Mouse (Mus musculus) induced T-regulatory cell, adult 2 months (primary cell): ENCODE results near the gene Cyp4f40.
"Not testable (repeated sequence)": the region's sequence is repeated elsewhere in the genome, so short reads cannot be mapped to it uniquely, and the experiment has no call there.

Source experiments
- DNase-seq: peaks from one replicate; pipeline ENCODE4 v3.0.0-alpha.2; 2012; ENCODE audit warnings: low read depth

The Cyp4f40 gene

DNA sequence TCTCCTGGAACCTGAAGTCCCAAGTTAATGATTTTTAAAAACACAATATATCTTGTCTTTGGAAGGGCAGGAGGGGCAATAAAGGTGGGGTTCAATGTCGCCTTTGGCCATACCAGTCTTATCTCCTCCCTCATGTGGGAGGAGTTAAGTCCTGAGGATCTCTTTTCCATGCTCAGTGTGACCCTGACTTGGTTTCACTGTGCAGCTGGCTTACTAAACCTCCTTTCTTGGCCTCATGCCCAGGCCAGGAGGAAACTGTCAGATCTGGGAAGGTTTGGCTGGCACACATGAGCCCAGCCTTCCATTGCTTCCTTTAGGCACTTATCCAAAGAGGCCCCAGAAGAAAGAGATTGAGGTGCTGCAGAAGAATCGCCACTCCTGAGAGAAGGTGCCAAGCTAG lies at the start of gene Cyp4f40:
TSS of gene Cyp4f40 (plus strand) at position 189 of the 400 bp plus-strand sequence.
- DNase-seq: no peak

DNA sequence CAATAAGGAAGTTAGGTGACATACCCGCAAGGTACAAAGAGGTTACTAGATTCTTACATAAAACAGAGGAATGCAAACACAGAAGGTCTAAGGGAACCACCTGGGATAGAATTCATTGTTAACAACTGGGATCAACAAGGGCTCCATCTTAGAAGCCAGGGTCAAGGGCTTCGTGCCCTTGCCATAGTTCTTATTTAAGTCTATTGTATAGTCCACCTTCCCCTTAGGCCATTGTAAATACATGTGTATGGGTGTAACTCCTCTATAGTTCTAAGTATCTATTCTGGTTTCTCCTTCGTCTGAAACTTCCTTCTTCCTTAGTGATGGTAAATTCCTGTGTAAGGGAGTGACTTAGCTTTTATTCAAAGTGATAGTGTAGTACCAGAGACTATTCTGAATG lies 48.5 kb upstream of the Cyp4f40 start:
- DNase-seq: not testable (repeated sequence)

DNA sequence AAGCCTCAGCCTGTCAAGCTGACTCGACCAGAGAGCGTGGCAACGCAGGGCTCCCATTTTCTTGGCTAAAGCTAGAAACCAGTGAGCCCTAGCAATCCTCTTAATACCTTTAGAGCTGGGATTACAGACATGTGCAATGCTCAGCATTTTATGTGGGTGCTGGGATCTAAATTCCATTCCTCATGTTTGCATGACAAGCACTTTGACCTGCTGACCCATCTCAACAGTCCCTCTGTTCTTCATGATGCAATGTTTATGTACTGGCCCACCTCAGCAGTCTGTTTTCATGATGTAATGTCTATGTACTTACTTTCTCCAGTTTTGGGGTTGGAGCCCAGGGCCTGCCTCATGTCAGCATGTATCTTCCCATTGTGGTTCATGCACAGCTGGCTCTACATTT lies 47.8 kb upstream of the Cyp4f40 start:
- no peak for DNase-seq

DNA sequence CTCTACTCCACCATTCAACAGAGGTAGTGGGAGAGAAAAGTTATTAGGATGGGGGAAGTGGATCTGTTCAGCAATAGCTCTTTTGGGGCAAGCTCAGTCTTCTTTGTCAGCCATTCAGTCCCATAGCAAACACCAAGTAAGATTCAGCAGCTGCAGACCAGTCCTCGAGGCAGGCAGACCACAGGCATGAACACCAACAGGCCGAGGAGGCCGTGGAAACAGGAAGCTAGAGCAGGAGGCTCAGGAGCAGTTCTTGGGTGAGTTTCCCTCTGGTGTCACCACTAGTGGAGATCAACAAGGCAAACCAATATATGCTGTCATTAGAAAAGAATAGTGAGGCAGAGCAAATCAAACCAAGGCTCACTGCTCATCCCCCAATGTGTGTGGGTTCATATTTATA lies 46.3 kb upstream of the Cyp4f40 start:
- DNase-seq: no peak

GRCm38 (mm10) chr17:32617252-32617651 lies 41.4 kb upstream of the Cyp4f40 start:
- DNase-seq: no peak

DNA sequence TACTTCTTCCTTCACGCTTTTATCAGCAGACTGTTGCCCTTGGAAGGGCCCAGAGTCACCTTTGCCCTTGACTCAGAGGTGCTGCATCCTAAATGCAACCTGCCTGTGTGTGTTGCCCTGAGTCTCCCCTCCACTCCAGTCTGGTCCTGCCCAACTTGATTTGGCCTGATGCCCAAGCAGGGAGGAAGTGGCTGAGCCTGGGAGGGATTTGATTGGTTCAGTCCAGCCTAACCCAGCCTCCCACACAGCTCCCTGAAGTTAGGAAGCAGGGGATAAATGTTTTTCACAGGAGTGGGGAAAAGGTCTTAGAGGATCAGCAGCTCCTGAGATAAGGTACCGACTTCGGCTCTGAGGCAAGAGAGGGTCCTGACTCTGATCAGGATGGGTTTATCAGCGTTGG lies 37.7 kb upstream of the Cyp4f40 start, which contains the start of gene Cyp4f37:
TSS of gene Cyp4f37 (plus strand) at position 292 of the 400 bp plus-strand sequence.
- DNase-seq: not testable (repeated sequence)

DNA sequence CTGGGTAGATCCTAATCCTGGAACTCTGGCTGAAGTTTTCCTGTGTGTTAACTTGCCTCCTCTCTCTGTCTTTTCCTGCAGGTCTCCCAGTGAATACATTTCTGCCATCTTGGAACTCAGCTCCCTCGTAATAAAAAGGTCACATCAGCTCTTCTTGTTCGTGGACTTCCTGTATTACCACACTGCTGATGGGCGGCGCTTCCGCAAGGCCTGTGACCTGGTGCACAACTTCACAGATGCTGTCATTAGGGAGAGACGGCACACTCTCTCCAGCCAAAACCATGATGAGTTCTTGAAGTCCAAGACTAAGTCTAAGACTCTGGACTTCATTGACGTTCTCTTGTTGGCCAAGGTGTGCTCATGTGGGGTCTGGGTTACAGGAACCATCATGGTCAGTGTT lies 29.0 kb upstream of the Cyp4f40 start:
- DNase-seq: not testable (repeated sequence)

DNA sequence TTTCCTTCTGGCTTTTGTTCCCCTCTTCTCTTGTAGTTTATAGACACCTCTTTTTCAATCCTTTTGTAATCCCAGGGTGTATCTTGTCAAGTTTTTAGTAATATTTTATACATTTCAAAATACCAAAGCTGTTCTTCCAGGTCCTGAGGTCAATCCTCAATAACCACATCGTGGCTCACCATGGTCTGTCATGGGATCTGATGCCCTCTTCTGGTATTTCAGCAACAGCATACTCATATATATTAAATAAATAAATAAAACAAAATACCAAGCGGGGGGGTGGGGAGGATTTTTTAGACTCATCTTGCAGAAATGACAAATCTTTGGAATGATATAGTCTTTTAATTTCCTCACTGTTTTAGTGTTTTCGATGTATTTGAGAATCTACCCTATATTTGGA lies 26.8 kb upstream of the Cyp4f40 start:
- DNase-seq: no peak

DNA sequence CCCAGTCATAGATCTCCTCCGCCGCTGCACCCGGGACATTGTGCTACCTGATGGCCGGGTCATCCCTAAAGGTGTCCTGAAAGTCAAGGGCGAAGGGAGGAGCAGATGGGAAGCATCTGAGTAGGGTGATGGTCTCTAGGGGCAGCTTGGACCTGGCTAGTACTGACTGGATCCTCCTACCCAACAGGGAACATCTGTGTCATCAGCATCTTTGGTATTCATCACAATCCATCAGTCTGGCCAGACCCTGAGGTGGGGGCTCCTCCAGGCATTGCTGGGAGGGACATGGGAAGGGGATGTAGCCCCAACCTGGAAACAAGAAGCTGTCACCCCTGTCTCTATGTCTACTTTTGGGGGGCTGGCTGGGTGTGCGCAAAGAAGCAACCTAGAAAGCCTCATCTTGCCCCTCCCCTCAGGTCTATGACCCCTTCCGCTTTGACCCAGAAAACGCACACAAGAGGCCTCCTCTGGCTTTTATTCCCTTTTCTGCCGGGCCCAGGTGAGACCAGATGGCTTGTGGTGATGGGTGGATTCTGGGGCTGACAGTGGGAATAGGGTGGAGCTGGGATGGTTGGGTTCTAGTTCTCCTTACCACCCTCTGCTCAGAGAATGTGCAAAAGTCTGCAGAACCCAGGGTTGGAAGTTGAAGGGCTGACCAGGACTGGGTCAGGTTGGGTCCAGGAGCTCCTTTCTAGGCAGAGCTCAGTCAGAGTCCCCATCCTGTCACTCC lies 24.3 kb upstream of the Cyp4f40 start:
- DNase-seq: not testable (repeated sequence)

DNA sequence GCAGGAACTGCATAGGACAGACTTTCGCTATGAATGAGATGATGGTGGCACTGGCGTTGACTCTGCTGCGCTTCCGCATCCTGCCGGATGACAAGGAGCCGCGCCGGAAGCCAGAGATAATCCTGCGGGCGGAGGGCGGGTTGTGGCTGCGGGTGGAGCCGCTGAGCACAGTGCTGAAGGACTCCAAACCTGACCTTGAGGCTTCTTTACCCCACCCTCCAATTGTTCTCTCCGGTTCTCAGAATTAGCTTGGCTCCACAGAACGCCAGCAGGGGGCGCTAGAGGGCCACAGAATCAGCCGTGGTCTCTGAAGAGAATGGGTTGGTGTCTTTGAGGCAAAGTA lies 23.8 kb upstream of the Cyp4f40 start:
- peak; percentile 91 for DNase-seq

DNA sequence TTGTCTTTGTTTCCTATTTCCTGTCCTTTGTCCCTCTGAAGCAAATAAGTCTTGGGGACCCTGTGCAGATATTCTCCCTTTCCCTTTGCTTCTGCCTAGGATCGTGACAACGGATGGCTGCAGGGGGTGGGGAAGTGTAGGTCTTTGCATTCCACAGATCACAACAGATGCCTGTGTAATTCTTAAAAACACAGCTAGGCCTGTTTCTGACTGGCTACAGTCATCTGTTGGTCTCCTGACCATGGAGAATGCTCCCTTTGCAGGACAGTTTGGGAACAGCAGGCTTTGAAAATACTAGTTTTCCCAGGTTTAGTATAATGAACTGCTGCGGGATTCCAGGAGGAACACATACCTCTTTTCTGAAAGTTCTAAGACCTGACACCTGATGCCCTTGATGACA lies 22.4 kb upstream of the Cyp4f40 start:
- no peak for DNase-seq

DNA sequence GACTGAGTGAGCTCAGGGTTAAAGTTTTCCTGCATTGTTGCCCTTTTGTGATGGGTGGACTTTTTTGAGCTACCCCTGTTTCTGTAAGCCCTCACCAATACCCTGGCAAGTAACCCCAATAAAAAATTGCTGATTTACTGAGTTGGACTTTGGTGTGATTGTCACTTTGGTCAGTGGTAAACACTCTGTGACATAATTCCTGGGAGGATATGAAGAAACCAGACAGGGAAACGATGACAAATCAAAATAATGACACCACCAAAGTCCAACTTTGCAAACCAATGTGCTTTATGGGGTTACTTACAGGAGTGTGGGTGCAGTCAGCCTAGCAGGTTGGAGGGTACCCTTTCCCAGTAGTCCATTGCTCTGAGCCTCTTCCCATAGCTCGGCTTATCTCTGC lies 21.5 kb upstream of the Cyp4f40 start:
- no peak for DNase-seq

DNA sequence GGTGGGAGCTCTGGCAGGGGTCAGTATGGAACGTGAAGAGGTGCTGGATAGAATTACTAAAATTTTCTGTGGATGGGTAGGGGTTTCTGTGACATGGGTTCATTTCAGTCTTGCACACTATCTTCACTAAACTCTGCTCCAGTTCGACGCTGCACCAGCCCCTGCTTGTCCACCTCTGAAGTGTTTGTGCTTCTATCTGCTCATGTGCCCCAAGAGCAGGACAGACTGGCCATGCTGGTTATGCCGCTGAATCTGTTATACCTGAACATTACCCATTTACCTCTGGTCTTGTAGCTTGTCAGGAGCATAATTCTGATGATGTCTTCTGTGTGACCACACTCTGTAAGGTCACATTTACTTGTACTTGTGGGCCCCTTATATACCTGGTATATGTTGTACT lies 12.1 kb upstream of the Cyp4f40 start:
- DNase-seq: no peak

DNA sequence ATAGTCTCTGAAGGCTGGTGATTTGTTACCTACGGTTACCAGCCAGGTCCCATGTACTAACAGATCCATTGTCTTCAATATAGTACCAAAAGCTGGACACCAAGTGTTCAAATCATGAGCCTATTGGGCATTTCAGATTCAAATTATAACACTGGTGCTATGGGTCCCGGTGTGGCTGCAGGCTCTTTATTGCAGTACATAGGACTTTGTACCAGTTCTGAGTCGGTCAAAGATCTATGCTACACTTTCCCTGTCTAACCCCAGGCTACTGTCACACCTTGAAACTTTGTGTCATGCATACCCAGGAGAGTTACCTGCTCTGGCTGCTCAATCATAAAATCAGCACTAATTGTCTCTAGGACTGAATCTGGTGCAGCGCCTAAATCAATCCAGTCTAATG lies 4.8 kb upstream of the Cyp4f40 start:
- no peak for DNase-seq

- no peak for DNase-seq
Measured at GRCm38 (mm10) chr17:32657041-32657440, 1.7 kb upstream of the Cyp4f40 start.

- DNase-seq: no peak
Measured at GRCm38 (mm10) chr17:32658246-32658645, 454 bp upstream of the Cyp4f40 start.

- DNase-seq: no peak
Measured at GRCm38 (mm10) chr17:32673976-32674375, 15.3 kb downstream of the Cyp4f40 start.

- DNase-seq: peak; percentile 62
Measured at GRCm38 (mm10) chr17:32676040-32676635, 17.4 kb downstream of the Cyp4f40 start.

GRCm38 (mm10) chr17:32680404-32680803 lies 21.7 kb downstream of the Cyp4f40 start:
- peak; percentile 84 for DNase-seq

DNA sequence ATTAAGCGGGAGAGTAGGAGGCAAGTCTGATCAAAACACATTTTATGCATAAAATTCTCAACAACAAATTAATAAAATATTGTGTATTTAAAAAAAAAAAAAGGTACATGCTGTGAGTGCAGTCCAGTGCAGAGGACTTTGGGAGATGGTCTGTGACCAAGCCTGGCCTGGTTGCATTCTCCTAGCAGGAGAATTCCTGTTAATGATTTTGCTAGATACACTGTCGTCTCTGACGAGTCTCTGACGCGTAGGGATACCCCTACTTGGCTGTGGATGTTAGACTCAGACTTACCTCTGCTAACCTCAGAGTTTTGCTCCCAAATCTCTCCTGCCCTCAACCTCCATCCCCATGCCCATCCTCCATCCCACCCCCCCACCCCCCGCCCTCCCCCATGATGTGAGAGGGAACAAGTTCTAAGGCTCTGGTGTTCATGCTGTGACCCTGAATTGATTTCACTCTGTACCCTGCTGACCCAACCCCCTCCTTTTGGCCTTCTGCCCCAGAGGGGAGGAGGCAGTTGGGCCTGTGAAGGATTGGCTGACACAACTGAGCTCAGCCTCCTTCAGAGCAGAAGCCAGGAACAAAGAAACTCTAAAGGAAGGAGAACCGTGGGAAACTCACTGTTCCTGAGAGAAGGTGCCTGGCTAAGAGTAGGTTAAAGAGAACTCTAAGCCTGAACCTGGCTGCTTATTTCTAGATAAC lies 26.5 kb downstream of the Cyp4f40 start, which contains the start of gene Cyp4f15:
TSS of gene Cyp4f15 (plus strand) at position 580 of the 703 bp plus-strand sequence.
- no peak for DNase-seq

DNA sequence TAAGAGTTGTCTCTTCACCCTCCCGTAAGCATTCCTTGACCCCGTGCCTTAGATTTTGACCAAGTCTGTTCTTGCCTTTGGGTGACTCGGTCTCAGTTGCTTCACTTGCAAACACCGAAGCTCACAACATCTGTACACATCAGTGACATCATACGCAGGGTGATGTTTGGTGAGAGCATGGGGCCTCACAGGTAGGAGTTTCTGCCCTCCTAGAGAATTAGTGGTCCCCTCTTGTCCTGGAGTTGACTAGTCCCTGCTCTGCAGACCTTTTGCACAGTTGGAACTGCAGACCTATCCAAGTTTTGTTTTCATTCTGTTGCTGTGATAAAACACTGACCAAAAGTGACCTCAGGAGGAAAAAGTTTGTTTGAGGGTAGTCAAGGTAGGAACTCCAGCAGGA lies 28.0 kb downstream of the Cyp4f40 start:
- DNase-seq: no peak

DNA sequence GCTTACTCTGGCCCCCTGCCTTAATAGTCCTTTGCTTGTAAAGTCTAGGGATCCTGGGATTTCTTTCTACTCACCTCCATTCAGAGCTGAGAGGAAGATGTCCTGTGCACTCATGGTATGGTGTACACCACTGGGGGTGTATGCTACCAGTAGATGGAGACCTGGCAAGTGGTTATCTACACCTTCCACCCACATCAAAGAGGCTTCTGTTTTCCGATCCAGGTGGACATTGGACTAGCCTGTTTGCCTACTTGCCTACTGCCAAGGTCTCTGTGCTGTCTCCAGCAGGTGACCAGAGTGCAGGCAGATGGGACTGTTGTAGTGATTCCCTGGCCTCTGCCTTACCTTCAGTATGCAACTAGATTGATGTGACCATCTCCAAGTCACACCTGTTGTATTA lies 32.3 kb downstream of the Cyp4f40 start:
- no peak for DNase-seq

DNA sequence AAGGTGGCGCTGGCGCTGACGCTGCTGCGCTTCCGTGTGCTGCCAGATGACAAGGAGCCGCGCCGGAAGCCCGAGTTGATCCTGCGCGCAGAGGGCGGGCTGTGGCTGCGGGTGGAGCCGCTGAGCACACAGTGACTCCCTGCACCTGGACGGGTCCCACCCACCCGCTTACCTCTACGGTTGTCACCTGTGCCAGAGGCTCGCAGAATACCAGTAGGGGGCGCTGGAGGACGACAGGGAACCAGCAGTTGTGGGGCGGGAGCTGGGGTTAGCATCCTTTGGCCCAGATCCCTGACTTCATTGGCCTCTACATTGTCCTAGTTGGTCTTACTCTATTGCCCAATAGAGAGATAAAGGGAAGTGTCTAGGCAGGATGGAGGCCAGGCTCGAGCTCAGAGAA lies 44.1 kb downstream of the Cyp4f40 start:
- peak; percentile 40 for DNase-seq
